Comparison of ENCODE assay signal across 17 mouse cellular contexts in genomic region chr9:79639430-79640090, GRCm38 (mm10).
A peak's percentile ranks its signal among the peaks of the same experiment; 100 is the strongest.
DNase-seq lines count a peak whose midpoint lies in the region; TF ChIP-seq lines count a peak whose summit lies in the region.
"Had no signal": no experiment of that assay in that cellular context is flagged by ENCODE, and none has a peak within 500 bp of the region (broad histone marks: within the 10 kb centered on the region; RNA-seq: fewer than 3 reads in every experiment).

No protein-coding gene starts in this region.

- no peaks in the 10 kb centered on the region; the same call in 1 of the 2 replicates for H3K4me1 ChIP-seq in embryonic fibroblast, embryonic 13.5 days (ENCODE audit: control insufficient read depth, insufficient read depth, low read length)
- H3K4me1 ChIP-seq: embryonic facial prominence, embryonic 10.5 days; forebrain, embryonic 12.5 days; liver, embryonic 13.5 days; neural tube, embryonic 15.5 days had no signal

- no peak overlapping the region for H3K27ac ChIP-seq in layer of hippocampus, adult 2 months
- H3K27ac ChIP-seq in embryonic fibroblast, embryonic 13.5 days (ENCODE audit: insufficient read depth, low read length), result peak overlapping the region; percentile 25; the same call in 1 of the 2 replicates
- H3K27ac ChIP-seq: embryonic facial prominence, embryonic 10.5 days; forebrain, embryonic 12.5 days; liver, embryonic 13.5 days; neural tube, embryonic 15.5 days had no signal

- TF ChIP-seq CTCF in layer of hippocampus, adult 2 months (conservative IDR thresholded peaks at IDR 0.05), result 0 out of 2 replicates have a peak, but pooled peaks have one; percentile 3
- no peak for TF ChIP-seq CTCF in embryonic fibroblast, embryonic 13.5 days (IDR thresholded peaks at IDR 0.05; ENCODE audit: borderline replicate concordance, insufficient read depth, low read length)

- H3K4me3 ChIP-seq in layer of hippocampus, adult 2 months, result no peak overlapping the region
- H3K4me3 ChIP-seq in embryonic fibroblast, embryonic 13.5 days (ENCODE audit: insufficient read depth, low read length), result no peak overlapping the region
- H3K4me3 ChIP-seq: embryonic facial prominence, embryonic 10.5 days; forebrain, embryonic 12.5 days; liver, embryonic 13.5 days; myocyte; neural tube, embryonic 15.5 days had no signal

- no peak for DNase-seq in layer of hippocampus, adult 2 months (ENCODE audit: low spot score in 2 of 2)
- no peak for DNase-seq in layer of hippocampus, adult 11-12 months (ENCODE audit: low spot score)
- peak; percentile 32 for DNase-seq in lung, postnatal 10 days
- DNase-seq in spleen, adult 18-20 months, result no peak
- DNase-seq in T-cell, adult 2 months (ENCODE audit: low spot score), result no peak
- DNase-seq in heart, adult 8-10 months (ENCODE audit: low spot score), result no peak
- DNase-seq: cerebellum, adult 9-10 months; kidney, adult 8-10 months; kidney, postnatal 36 days; liver, embryonic 13.5 days; midbrain, embryonic 14.5 days; thymus, adult 18-20 months had no signal

- no peak for TF ChIP-seq POLR2A in embryonic fibroblast, embryonic 13.5 days (IDR thresholded peaks at IDR 0.05; ENCODE audit: low read depth, low read length)
